Mouse (Mus musculus): ENCODE measurements around the gene Cep44. TPM values are rescaled to one million over a fixed set of nuclear protein-coding genes. Genes with fewer than 3 reads are reported as not detected.

Cep44 gene
- polyA plus RNA-seq, 1 experiment from 2014 or later: 28.7 TPM

Small RNA genes lying within 50 kb of the gene (microRNA-seq; reads per million reads assigned to microRNA genes)
- gene Gm25992: not detected

Other genes with a start within 250 kb of the Cep44 start
- gene Fbxo8, start within 50 bp of the Cep44 start, polyA plus RNA-seq (2015; fragmentation: Nextera tagmentation; extraction: Ambion mirVana): 42.7 and 43.9 TPM in 2 replicates